Mouse (Mus musculus) left cerebral cortex, postnatal 14 days (tissue): ENCODE measurements around the gene Idh3b. TPM values are rescaled to one million over a fixed set of nuclear protein-coding genes. Genes with fewer than 3 reads are reported as not detected.

ENCODE experiments used
- DNase-seq, 2 experiments: peaks; one replicate each; pipeline ENCODE4 v3.0.0; 2021 to 2022; ENCODE audit warnings: low spot score in 2 of 2, mixed read lengths in 1 of 2
- intact Hi-C: fragments of 180-260 bp; cut with DNase I; formaldehyde crosslinking; loops from one replicate; pipeline ENCODE4 v1.15.1; 2025
- long read RNA-seq, 2 experiments: library from polyadenylated mRNA; stranded (forward); transcript quantifications; one replicate each; pipeline ENCODE4 v2.0.0; 2021
- total RNA-seq, 2 experiments: library from RNA; stranded (reverse); gene quantifications; 2 replicates each; pipeline ENCODE4 v1.2.3; 2021

Gene Idh3b
- 100 to 1,000 TPM; 260 to 269 TPM for total RNA-seq
- long read RNA-seq, experiment 1, transcript Idh3b-201 (12 exons, 1,616 nt): major isoform, 232 of 351 reads
- long read RNA-seq, experiment 1, partial matches to known transcripts: 87 of 351 reads
- long read RNA-seq, experiment 1, other reads (novel, unspliced or antisense): 32 of 351 reads
- long read RNA-seq, experiment 2, transcript Idh3b-201 (12 exons, 1,616 nt): major isoform, 170 of 270 reads
- long read RNA-seq, experiment 2, partial matches to known transcripts: 71 of 270 reads
- long read RNA-seq, experiment 2, other reads (novel, unspliced or antisense): 29 of 270 reads

- intact Hi-C loops: no loop called here
- DNase-seq: peak; percentile 82 to 93
Measured at GRCm38 (mm10) chr2:130283854-130284654, at the start of gene Idh3b. TSS of gene Idh3b (minus strand) at chr2:130284547.

GRCm38 (mm10) chr2:130329502-130329901 is 45.2 kb upstream of the Idh3b start:
- intact Hi-C loops: no loop called here

GRCm38 (mm10) chr2:130327057-130327456 is 42.7 kb upstream of the Idh3b start:
- intact Hi-C loops: no loop called here
- no peak for DNase-seq

More at GRCm38 (mm10) chr2:130329502-130329901, 45.2 kb upstream of the Idh3b start:
- no peak for DNase-seq

DNA sequence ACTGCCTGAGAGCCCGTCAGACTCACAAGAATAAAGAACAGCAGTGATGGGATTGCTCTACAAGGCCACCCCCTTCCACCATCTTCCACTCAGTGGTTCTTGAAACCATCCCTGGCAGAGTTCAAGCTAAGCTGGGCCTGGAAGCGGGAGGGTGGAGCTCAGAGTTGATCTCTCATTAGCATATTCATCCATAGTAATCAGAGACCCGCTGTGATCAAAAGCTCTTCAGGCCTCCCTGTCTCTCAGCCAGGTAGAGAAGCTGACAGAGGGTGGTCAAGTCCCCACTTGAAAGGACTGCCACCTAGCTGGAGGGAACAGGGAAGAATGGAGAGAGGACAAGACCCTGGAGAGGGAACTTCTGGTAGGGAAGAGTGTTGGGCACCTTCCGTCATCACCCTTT is 18.7 kb upstream of the Idh3b start:
- DNase-seq: no peak

DNA sequence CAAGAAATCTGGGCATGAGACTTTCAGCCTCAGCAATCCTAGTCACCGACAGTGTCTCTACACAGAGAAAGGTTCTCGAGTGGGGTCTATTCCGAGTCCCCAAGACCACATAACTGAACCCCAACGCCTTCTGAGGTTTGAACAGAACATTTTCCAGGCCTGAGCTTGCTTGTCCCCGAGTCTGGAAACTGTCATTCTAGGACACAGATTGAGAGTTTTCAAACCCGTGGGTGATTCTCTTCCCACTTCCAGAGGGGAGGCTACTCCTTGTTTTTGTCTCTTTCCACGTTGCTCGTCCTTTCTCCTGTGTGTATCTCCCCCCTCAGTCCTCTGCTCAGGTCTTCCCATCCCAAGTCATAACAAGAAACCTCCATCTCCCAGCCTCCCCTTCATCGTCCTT is 13.2 kb upstream of the Idh3b start:
- no peak for DNase-seq
- intact Hi-C loops: loop anchor here (10.0 kb wide), 1 partner anchor 227 kb away; no protein-coding TSS in a partner anchor

More for the DNA sequence above, 18.7 kb upstream of the Idh3b start:
- intact Hi-C loops: no loop called here

DNA sequence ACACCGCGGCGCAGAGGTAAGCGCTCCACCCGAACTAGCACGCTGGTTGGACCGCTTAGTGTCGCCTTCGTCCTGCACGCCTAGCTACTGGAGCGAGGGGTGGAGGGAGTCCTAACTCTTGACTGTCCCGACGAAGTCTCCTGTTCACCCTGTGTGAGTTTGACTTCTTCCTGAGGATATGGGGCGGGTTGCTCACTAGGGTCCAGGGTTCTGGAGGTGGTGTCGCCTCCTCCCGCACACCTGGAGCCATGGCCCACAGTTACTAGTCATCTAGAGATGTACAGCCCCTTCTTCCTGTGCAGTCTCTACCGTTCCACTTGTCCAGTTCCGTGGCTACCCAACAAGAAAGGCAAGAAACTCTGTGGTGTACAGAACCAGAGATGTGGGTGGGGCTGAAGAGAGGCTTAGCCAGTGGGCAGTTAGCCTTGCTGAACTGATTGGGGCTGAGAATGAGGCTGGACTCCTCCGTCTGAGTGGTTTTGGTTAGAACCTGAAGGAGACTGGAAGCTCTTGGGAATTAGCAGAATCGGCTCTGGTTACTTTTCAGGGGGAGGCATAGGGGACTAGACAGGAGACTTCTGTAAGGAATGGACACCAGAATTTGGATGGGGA is 11.9 kb upstream of the Idh3b start:
- intact Hi-C loops: loop anchor here (10.0 kb wide), 1 partner anchor 229 kb away; no protein-coding TSS in a partner anchor
- no peak for DNase-seq

- intact Hi-C loops: loop anchor here (10.0 kb wide), 1 partner anchor 229 kb away; no protein-coding TSS in a partner anchor
- DNase-seq: peak in 1 of 2 experiments; percentile 52
Measured at GRCm38 (mm10) chr2:130295331-130296133, 11.2 kb upstream of the Idh3b start.

GRCm38 (mm10) chr2:130294936-130295277 is 10.6 kb upstream of the Idh3b start, which contains the start of gene Ebf4:
TSS of gene Ebf4 (plus strand) at chr2:130295169.
- DNase-seq: peak in 1 of 2 experiments; percentile 39
- intact Hi-C loops: loop anchor here (10.0 kb wide), 1 partner anchor 230 kb away; no protein-coding TSS in a partner anchor

- intact Hi-C loops: loop anchor here (10.0 kb wide), 1 partner anchor 230 kb away; no protein-coding TSS in a partner anchor
- DNase-seq: no peak
Measured at GRCm38 (mm10) chr2:130294218-130294935, 10.0 kb upstream of the Idh3b start.

GRCm38 (mm10) chr2:130293486-130293885 is 9.1 kb upstream of the Idh3b start:
- no peak for DNase-seq
- intact Hi-C loops: loop anchor here (10.0 kb wide), 1 partner anchor 231 kb away; no protein-coding TSS in a partner anchor

GRCm38 (mm10) chr2:130293009-130293408 is 8.7 kb upstream of the Idh3b start:
- intact Hi-C loops: loop anchor here (10.0 kb wide), 1 partner anchor 232 kb away; no protein-coding TSS in a partner anchor

GRCm38 (mm10) chr2:130291434-130291833 is 7.1 kb upstream of the Idh3b start:
- DNase-seq: peak; percentile 85 to 95
- intact Hi-C loops: loop anchor here (1.0 to 10.0 kb wide), 3 partner anchors 71 to 233 kb away; no protein-coding TSS in a partner anchor

More at GRCm38 (mm10) chr2:130293009-130293408, 8.7 kb upstream of the Idh3b start:
- DNase-seq: no peak

DNA sequence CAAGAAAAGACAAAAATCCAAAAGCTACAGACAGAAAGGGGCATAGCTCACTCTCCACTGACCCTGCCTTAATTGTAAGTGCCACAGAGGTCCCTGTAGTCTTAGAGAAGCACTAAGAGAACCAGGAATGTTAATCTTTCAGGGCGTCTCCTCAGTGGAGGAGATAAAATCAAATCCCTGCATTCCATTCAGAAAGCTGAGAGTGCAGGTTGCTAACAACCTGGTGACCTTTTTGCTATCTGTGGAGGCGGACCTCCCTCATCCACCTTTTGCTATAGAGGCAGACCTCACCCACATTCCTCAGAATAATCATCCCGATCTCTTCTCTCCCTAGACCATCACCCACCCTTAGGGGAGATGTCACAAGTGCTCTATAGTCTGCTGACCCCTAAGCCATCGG is 4.7 kb upstream of the Idh3b start:
- intact Hi-C loops: no loop called here

GRCm38 (mm10) chr2:130280818-130281217 is 3.5 kb downstream of the Idh3b start:
- no peak for DNase-seq
- intact Hi-C loops: no loop called here

More for the DNA sequence above, 4.7 kb upstream of the Idh3b start:
- no peak for DNase-seq

- DNase-seq: no peak
- intact Hi-C loops: no loop called here
Measured at GRCm38 (mm10) chr2:130280224-130280623, 4.1 kb downstream of the Idh3b start.

DNA sequence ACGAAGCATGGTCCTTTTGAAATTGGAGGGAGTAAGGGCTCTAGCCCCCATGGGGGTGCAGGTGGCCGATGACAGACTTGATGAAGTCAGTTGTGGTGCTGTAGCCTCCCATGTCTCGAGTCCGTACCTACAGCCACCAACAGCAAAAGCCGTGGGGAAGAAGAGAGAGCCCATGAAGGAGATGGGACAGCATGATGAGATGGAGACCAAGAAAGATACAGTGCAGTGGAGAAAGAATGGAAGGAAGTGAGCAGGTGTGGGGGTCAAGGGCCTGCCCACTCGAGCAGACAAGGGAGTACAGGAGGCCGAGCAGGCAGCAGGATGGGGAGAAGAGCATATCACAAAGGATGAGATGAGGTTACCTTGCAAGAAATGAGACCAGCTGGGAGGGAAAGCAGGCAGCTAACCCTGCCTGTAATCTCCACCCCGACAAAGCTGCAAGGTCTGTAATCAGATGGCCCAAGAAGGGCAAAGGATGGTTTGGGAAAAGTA is 4.7 kb downstream of the Idh3b start:
- intact Hi-C loops: no loop called here
- DNase-seq: no peak

DNA sequence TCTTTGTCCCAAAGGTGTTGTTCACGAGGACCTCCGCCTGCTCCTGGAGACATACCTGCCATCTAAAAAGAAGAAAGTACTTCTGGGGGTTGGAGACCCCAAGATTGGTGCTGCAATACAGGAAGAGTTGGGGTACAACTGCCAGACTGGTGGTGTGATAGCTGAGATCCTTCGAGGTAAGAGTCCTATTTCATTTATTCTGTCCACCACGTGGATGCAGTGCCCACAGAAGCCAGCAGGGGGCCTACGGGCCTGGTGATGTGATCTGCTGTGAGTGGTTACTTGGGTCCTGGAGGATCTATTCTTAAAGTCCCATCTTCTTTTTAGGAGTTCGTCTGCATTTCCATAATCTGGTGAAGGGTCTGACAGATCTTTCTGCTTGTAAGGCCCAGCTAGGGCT is 8.7 kb downstream of the Idh3b start:
- DNase-seq: peak; percentile 64 to 86
- intact Hi-C loops: loop anchor here (2.0 kb wide), 1 partner anchor 97 kb away; the partner anchor contains the start of gene Snrpb

DNA sequence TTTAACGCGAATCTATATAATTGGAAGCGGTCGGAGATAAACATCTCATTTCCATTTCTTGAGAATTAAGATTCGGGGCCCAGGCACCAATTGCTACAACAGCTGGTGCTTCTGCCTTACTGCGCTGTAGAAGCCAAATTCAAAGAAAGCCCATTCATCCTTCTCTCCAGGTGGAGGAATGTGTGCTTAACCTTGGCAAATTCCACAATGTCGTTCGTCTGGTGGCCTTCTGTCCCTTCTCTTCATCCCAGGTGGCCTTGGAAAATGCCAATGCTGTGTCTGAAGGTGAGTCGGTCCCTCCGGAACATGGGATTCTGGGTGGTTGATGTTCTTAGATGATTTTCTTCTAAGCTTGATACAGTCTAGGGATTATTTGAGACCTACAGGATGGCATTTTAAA is 9.5 kb downstream of the Idh3b start:
- DNase-seq: no peak
- intact Hi-C loops: loop anchor here (2.0 kb wide), 1 partner anchor 96 kb away; the partner anchor contains the start of gene Snrpb
